Mouse (Mus musculus) C2C12 (cell line): ENCODE results near the gene Afp.

Source experiments
- CTCF ChIP-seq: IDR thresholded peaks from one replicate; pipeline ENCODE4 v1.5.1; 2011; ENCODE audit not compliant: control insufficient read depth, insufficient read depth, insufficient read length
- MYOD1 ChIP-seq: IDR thresholded peaks from one replicate; pipeline ENCODE4 v1.6.1; 2011; ENCODE audit warnings: low read depth; ENCODE audit not compliant: control insufficient read depth, insufficient read length
- MYOG ChIP-seq: IDR thresholded peaks from one replicate; pipeline ENCODE4 v1.6.1; 2011; ENCODE audit not compliant: control insufficient read depth, insufficient read length; ENCODE audit errors: extremely low read depth

DNA sequence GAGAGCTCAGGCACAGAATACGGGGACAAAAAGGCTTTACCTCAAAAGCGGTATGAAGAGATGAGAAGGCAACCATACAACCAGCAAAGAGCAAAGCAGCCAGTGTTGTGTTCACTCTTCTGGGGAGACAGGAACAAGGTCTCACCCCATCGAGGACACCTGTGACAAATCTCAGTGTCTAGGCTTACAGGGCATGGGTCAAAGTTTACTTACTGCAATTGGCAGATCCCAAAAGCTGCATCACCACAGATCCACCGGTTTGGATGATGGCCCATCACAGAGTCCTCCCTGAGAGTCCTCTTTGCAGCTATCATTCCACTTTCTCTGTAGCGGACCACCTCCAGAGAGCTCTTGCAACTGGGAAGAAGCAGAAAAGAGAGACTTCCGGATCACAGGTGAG, 25.0 kb downstream of the Afp start:
- TF ChIP-seq CTCF (no peak), MYOD1 (no peak), MYOG (no peak)
